Mouse (Mus musculus) heart, embryonic 15.5 days (tissue): Measurements from ENCODE around the gene Myo19. TPM values are rescaled to one million over a fixed set of nuclear protein-coding genes. Genes with fewer than 3 reads are reported as not detected.

Experiments used
- ATAC-seq: fragments of 200-750 bp; cut with Nextera tagmentation; replicated peaks from 2 replicates; pipeline ENCODE4 v1.8.0; 2017; ENCODE audit warnings: low read depth, moderate TSS enrichment; ENCODE audit not compliant: insufficient number of reproducible peaks, insufficient read depth, low FRiP score
- H3K27ac ChIP-seq: fragments of 300-500 bp; sonication (generic); 2 replicates; pipeline ENCODE4 v1.5.1; 2015; ENCODE audit warnings: mild to moderate bottlenecking, inconsistent platforms
- H3K27me3 ChIP-seq: fragments of 300-500 bp; sonication (generic); 2 replicates; pipeline ENCODE4 v1.6.1; 2015; ENCODE audit warnings: inconsistent platforms
- H3K36me3 ChIP-seq: fragments of 300-500 bp; sonication (generic); 2 replicates; pipeline ENCODE4 v1.6.1; 2015; ENCODE audit warnings: mild to moderate bottlenecking, inconsistent platforms
- H3K4me1 ChIP-seq: fragments of 300-500 bp; sonication (generic); replicated peaks from 2 replicates; pipeline ENCODE4 v1.6.1; 2015; ENCODE audit warnings: inconsistent platforms
- H3K4me2 ChIP-seq: fragments of 300-500 bp; sonication (generic); 2 replicates; pipeline ENCODE4 v1.6.1; 2015; ENCODE audit warnings: inconsistent platforms, mild to moderate bottlenecking, moderate library complexity
- H3K4me3 ChIP-seq: fragments of 300-500 bp; sonication (generic); 2 replicates; pipeline ENCODE4 v1.5.1; 2015; ENCODE audit warnings: mild to moderate bottlenecking, inconsistent platforms
- H3K9ac ChIP-seq: fragments of 300-500 bp; sonication (generic); 2 replicates; pipeline ENCODE4 v1.6.1; 2015; ENCODE audit warnings: mild to moderate bottlenecking, inconsistent platforms
- H3K9me3 ChIP-seq: fragments of 300-500 bp; sonication (generic); replicated peaks from 2 replicates; pipeline ENCODE4 v1.6.1; 2016; ENCODE audit warnings: inconsistent platforms
- WGBS: fragments of 180-500 bp; shearing (Covaris S2); methylation state at CpG from one replicate; pipeline ENCODE4 v1.1.7; 2015; ENCODE audit warnings: mixed read lengths; 5-methylcytosine and 5-hydroxymethylcytosine counted together
- polyA plus RNA-seq: library from polyadenylated mRNA; unstranded; fragments of >200 nt; fragmentation: Nextera tagmentation; extraction: Ambion mirVana; gene quantifications from 2 replicates; pipeline ENCODE4 v1.2.1, GENCODE M21; 2015

Myo19 gene
- polyA plus RNA-seq, 1 experiment from 2014 or later, result 5.4 TPM

DNA sequence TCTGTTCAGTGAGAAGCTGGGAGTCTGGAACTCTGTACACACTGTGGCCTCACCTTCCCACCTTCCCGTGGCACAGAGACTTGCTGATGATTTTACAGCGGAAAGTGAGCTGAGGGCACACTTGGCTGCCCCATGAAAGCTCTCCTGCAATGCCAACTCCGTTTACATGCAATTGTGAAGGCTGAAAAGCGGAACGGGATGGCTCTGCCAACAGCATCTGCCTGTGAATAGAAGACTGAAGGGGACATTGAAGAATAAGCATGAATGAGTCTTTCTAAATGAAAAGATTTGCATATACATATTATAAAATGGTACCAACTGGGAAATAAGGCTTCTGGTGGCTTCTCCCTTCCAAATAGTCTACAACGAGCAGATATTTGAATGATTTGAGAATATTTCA is 67.3 kb downstream of the Myo19 start:
- Histone ChIP-seq H3K4me3 (no peak overlapping the region), H3K27ac (no peak overlapping the region), H3K36me3 (no peaks in the 10 kb centered on the region), H3K27me3 (peaks cover 35% of the 10 kb centered on the region), H3K4me1 (no peaks in the 10 kb centered on the region; the same call in none of the 2 replicates), H3K9ac (no peak overlapping the region), H3K9me3 (no peaks in the 10 kb centered on the region), H3K4me2 (no peak overlapping the region)
- WGBS, result 77% methylated on average over 6 of the region's 6 CpGs
- no peak for ATAC-seq

DNA sequence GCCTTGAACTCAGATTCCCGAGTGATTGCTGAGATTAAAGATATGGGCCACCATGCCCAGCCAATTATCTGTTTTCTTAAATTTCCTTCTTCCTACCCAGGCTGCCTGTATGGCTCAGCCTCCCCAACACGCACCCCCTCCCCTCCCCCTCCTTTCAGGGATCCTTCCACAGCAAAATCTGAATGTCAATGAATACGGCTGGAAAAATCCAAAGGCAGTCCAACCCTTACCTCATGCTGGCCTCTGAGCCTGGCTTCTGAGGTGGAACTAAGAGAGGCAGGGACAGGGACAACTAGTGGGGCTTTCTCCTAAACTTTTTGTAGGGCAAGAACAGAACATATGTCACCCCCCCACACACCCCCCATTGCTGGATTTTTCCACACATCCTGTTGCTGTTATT is 68.2 kb downstream of the Myo19 start:
- no peak overlapping the region for H3K4me3 ChIP-seq
- H3K9me3 ChIP-seq, result no peaks in the 10 kb centered on the region
- no peak overlapping the region for H3K4me2 ChIP-seq
- H3K36me3 ChIP-seq, result no peaks in the 10 kb centered on the region
- no peak overlapping the region for H3K9ac ChIP-seq
- no peak for ATAC-seq
- H3K27me3 ChIP-seq, result peaks cover 33% of the 10 kb centered on the region
- 50% methylated on average over 3 of the region's 3 CpGs for WGBS
- no peak overlapping the region for H3K27ac ChIP-seq
- no peaks in the 10 kb centered on the region; the same call in none of the 2 replicates for H3K4me1 ChIP-seq

GRCm38 (mm10) chr11:84948526-84948925 is 68.6 kb downstream of the Myo19 start:
- no peak for ATAC-seq
- H3K27me3 ChIP-seq, result peaks cover 29% of the 10 kb centered on the region
- H3K36me3 ChIP-seq, result no peaks in the 10 kb centered on the region
- no peak overlapping the region for H3K27ac ChIP-seq
- 37% methylated on average over 3 of the region's 3 CpGs for WGBS
- no peak overlapping the region for H3K9ac ChIP-seq
- no peaks in the 10 kb centered on the region; the same call in none of the 2 replicates for H3K4me1 ChIP-seq
- no peak overlapping the region for H3K4me3 ChIP-seq
- H3K4me2 ChIP-seq, result no peak overlapping the region
- H3K9me3 ChIP-seq, result no peaks in the 10 kb centered on the region

- no peak overlapping the region for H3K4me2 ChIP-seq
- no peaks in the 10 kb centered on the region for H3K36me3 ChIP-seq
- no peaks in the 10 kb centered on the region for H3K9me3 ChIP-seq
- H3K27ac ChIP-seq, result no peak overlapping the region
- peaks cover 19% of the 10 kb centered on the region for H3K27me3 ChIP-seq
- no peak for ATAC-seq
- no peak overlapping the region for H3K4me3 ChIP-seq
- no peak overlapping the region for H3K9ac ChIP-seq
- H3K4me1 ChIP-seq, result peaks cover 5% of the 10 kb centered on the region
- WGBS, result 27% methylated on average over 2 of the region's 2 CpGs
These were observed 72.7 kb downstream of the Myo19 start for GRCm38 (mm10) chr11:84952611-84953010.

DNA sequence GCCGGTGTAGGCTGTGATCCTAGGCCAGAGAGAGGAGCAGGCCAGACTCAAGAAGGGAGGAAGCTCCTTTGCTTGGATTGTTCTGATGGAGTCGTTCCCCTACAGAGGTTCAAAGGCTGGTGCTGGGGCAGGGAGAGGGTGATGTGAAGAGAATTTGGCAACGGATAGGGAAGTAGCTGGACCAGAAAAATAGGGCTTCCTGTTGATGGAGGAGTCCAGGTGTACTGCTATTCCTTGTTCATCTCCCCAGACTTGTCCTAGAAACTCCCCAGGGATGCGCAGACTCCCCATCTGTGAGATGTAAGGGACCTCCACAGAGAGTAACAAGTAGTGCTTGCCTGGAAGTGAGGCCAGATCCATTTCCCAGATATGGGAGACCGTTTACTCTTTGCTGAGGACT is 76.5 kb downstream of the Myo19 start:
- no peak overlapping the region for H3K27ac ChIP-seq
- H3K9ac ChIP-seq, result no peak overlapping the region
- no peaks in the 10 kb centered on the region for H3K9me3 ChIP-seq
- H3K36me3 ChIP-seq, result no peaks in the 10 kb centered on the region
- peaks cover 29% of the 10 kb centered on the region for H3K4me1 ChIP-seq
- peaks cover 45% of the 10 kb centered on the region for H3K27me3 ChIP-seq
- no peak for ATAC-seq
- H3K4me3 ChIP-seq, result no peak overlapping the region
- WGBS, result 29% methylated on average over 5 of the region's 5 CpGs
- no peak overlapping the region for H3K4me2 ChIP-seq

GRCm38 (mm10) chr11:84957171-84957570 is 77.2 kb downstream of the Myo19 start:
- no peaks in the 10 kb centered on the region for H3K9me3 ChIP-seq
- no peak overlapping the region for H3K27ac ChIP-seq
- 4% methylated on average over 15 of the region's 15 CpGs for WGBS
- H3K36me3 ChIP-seq, result no peaks in the 10 kb centered on the region
- no peak overlapping the region for H3K9ac ChIP-seq
- peaks cover 29% of the 10 kb centered on the region for H3K4me1 ChIP-seq
- peaks cover 45% of the 10 kb centered on the region for H3K27me3 ChIP-seq
- peak overlapping the region; percentile 40 for H3K4me3 ChIP-seq
- peak overlapping the region; percentile 61 for H3K4me2 ChIP-seq
- ATAC-seq, result no peak

DNA sequence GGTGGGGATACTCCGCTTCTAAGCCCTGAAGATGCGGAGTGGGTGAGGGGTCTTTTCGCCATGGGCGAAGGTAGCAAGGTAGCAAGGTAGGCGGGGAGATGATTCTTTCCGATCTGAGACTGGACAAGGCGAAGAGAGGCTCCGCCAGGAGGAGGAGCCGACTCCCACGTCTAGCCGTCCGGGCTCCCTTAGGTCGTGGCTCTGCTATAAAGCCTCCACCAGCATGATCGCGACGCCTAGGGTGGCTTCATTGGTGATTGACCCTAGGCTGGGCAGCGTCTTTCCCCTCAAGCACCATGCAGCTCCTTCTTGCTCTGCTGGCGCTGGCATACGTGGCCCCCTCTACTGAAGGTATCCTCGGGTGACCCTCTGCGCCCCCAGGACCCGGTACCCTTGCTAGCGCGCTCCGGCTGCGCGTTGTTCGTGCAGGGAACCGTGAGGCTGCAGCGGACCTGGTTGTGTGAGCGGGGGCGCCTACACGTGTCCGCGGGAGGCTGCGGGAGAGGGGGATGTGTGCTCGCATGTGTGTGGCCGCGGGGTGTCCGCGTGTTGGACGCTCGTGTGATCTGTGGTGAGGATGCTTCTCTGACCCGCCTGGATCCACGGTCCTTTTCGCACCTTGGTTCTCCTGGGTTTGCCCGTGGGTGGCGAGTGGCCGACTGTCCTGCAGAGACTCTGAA is 77.8 kb downstream of the Myo19 start, which contains the start of gene Car4:
TSS of gene Car4 (plus strand) at position 196 of the 680 bp plus-strand sequence.
- ATAC-seq, result no peak

DNA sequence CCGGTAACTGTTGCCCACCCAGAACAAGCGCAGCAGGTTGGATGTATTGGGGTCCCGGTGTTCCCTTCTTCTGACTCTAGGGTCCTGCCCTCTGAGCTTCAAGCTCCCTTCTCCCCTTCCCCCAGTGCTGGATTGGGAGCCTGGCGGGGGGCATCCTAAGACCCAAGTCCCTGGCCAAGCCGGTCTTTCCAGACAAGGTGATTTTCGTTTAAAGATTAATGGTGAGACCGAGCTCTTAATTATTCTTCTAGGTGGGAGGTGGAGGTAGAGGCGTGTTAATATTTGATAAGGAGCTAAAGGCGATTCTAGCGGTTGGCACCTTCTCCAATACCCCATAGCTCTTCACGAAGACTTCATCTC is 78.3 kb downstream of the Myo19 start:
- Histone ChIP-seq H3K9ac (no peak overlapping the region), H3K27me3 (peaks cover 45% of the 10 kb centered on the region), H3K4me2 (peak overlapping the region; percentile 61), H3K36me3 (no peaks in the 10 kb centered on the region), H3K4me3 (peak overlapping the region; percentile 40), H3K4me1 (peaks cover 29% of the 10 kb centered on the region), H3K27ac (no peak overlapping the region), H3K9me3 (no peaks in the 10 kb centered on the region)
- WGBS, result 4% methylated on average over 11 of the region's 11 CpGs
- no peak for ATAC-seq

More for the DNA sequence above, 77.8 kb downstream of the Myo19 start, which contains the start of gene Car4:
- WGBS, result under 1% methylated on average over 49 of the region's 49 CpGs
- H3K36me3 ChIP-seq, result no peaks in the 10 kb centered on the region
- H3K9me3 ChIP-seq, result no peaks in the 10 kb centered on the region
- H3K4me1 ChIP-seq, result peaks cover 29% of the 10 kb centered on the region
- peak within 1 kb of the TSS; percentile 40 for H3K4me3 ChIP-seq
- H3K9ac ChIP-seq, result peak within 1 kb of the TSS; percentile 7; the same call in 1 of the 2 replicates
- peaks cover 45% of the 10 kb centered on the region for H3K27me3 ChIP-seq
- H3K27ac ChIP-seq, result no peak within 1 kb of the TSS
- H3K4me2 ChIP-seq, result peak within 1 kb of the TSS; percentile 61

- H3K4me1 ChIP-seq, result peaks cover 29% of the 10 kb centered on the region
- H3K4me2 ChIP-seq, result no peak overlapping the region
- H3K27me3 ChIP-seq, result peaks cover 45% of the 10 kb centered on the region
- H3K9me3 ChIP-seq, result no peaks in the 10 kb centered on the region
- H3K27ac ChIP-seq, result no peak overlapping the region
- 30% methylated on average over 5 of the region's 5 CpGs for WGBS
- no peak overlapping the region for H3K4me3 ChIP-seq
- no peak overlapping the region for H3K9ac ChIP-seq
- ATAC-seq, result no peak
- H3K36me3 ChIP-seq, result no peaks in the 10 kb centered on the region
These were observed 79.2 kb downstream of the Myo19 start for GRCm38 (mm10) chr11:84959181-84959580.

DNA sequence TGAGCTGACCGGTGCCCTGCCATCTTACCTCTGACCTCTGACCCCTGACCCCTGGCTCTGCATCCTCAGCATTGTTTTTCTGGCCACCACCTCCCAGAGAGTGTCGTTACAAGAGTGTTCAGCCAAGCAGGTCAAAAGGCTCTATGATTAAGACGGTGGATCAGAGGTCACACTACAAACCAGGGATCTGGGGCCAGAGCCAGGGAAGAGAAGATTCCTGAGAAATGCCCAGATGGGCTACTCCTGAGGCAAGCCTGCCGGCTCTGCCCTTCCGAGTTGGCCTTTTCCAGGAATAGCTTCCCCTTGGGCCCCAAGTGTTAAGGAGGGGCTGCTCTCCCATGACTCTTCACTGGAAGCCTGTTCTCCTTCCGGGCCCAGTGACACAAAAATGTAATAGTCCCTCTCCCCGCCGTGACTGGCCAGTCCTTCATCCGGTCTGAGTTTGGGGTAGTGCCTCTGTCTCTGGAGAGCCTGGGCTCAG is 79.8 kb downstream of the Myo19 start:
- Histone ChIP-seq H3K9ac (no peak overlapping the region), H3K4me2 (peak overlapping the region; percentile 28), H3K9me3 (no peaks in the 10 kb centered on the region), H3K4me1 (peaks cover 29% of the 10 kb centered on the region), H3K27me3 (peaks cover 45% of the 10 kb centered on the region), H3K4me3 (no peak overlapping the region), H3K36me3 (no peaks in the 10 kb centered on the region), H3K27ac (no peak overlapping the region)
- no peak for ATAC-seq
- 4% methylated on average over 9 of the region's 9 CpGs for WGBS

GRCm38 (mm10) chr11:84960291-84960690 is 80.3 kb downstream of the Myo19 start:
- 41% methylated on average over 3 of the region's 3 CpGs for WGBS
- ATAC-seq, result no peak
- Histone ChIP-seq H3K9me3 (no peaks in the 10 kb centered on the region), H3K4me2 (peak overlapping the region; percentile 28; the same call in 1 of the 2 replicates), H3K36me3 (no peaks in the 10 kb centered on the region), H3K4me1 (peaks cover 29% of the 10 kb centered on the region), H3K4me3 (no peak overlapping the region), H3K27ac (no peak overlapping the region), H3K27me3 (peaks cover 45% of the 10 kb centered on the region), H3K9ac (no peak overlapping the region)

GRCm38 (mm10) chr11:84960780-84961179 is 80.8 kb downstream of the Myo19 start:
- no peak overlapping the region for H3K27ac ChIP-seq
- peaks cover 29% of the 10 kb centered on the region for H3K4me1 ChIP-seq
- H3K4me3 ChIP-seq, result no peak overlapping the region
- WGBS, result 59% methylated on average over 6 of the region's 6 CpGs
- ATAC-seq, result no peak
- no peaks in the 10 kb centered on the region for H3K36me3 ChIP-seq
- H3K9ac ChIP-seq, result no peak overlapping the region
- no peaks in the 10 kb centered on the region for H3K9me3 ChIP-seq
- no peak overlapping the region for H3K4me2 ChIP-seq
- H3K27me3 ChIP-seq, result peaks cover 44% of the 10 kb centered on the region
